Comparison of ENCODE assay signal across 8 mouse cellular contexts in genomic region chr17:47973563-47974472, GRCm38 (mm10). TPM values are rescaled to one million over a fixed set of nuclear protein-coding genes. Genes with fewer than 3 reads are reported as not detected.
A peak's percentile ranks its signal among the peaks of the same experiment; 100 is the strongest.
DNase-seq lines count a peak whose midpoint lies in the region; ATAC-seq and TF ChIP-seq lines count a peak whose summit lies in the region.

No protein-coding gene starts in this region.

- H3K36me3 ChIP-seq in heart, embryonic 15.5 days, result no peaks in the 10 kb centered on the region
- H3K36me3 ChIP-seq in kidney, postnatal 0 days (ENCODE audit: insufficient read depth, low read length), result no peaks in the 10 kb centered on the region
- no peaks in the 10 kb centered on the region for H3K36me3 ChIP-seq in lung, embryonic 14.5 days (ENCODE audit: insufficient read depth)

- H3K4me3 ChIP-seq in embryonic fibroblast, embryonic 13.5 days (ENCODE audit: insufficient read depth, low read length), result 0 out of 2 replicates have a peak overlapping the region, but pooled peaks have one; percentile 1
- H3K4me3 ChIP-seq in heart, embryonic 15.5 days, result peak overlapping the region; percentile 53
- peak overlapping the region; percentile 23 for H3K4me3 ChIP-seq in kidney, postnatal 0 days (replicated peaks; ENCODE audit: low read depth, low read length)
- peak overlapping the region; percentile 31 for H3K4me3 ChIP-seq in lung, embryonic 14.5 days (ENCODE audit: low read depth, low read length)

- no peaks in the 10 kb centered on the region for H3K27me3 ChIP-seq in heart, embryonic 15.5 days
- no peaks in the 10 kb centered on the region for H3K27me3 ChIP-seq in kidney, postnatal 0 days (ENCODE audit: insufficient read depth, low read length)
- H3K27me3 ChIP-seq in lung, embryonic 14.5 days (ENCODE audit: insufficient read depth, low read length), result no peaks in the 10 kb centered on the region

- TF ChIP-seq CTCF in embryonic fibroblast, embryonic 13.5 days (IDR thresholded peaks at IDR 0.05; ENCODE audit: borderline replicate concordance, insufficient read depth, low read length), result no peak
- no peak for TF ChIP-seq CTCF in kidney, postnatal 0 days (IDR thresholded peaks at IDR 0.05; ENCODE audit: low read depth)
- TF ChIP-seq CTCF in lung, embryonic 14.5 days (IDR thresholded peaks at IDR 0.05; ENCODE audit: low read depth), result no peak

- H3K9ac ChIP-seq in heart, embryonic 15.5 days, result peak overlapping the region; percentile 53
- H3K9ac ChIP-seq in kidney, postnatal 0 days (ENCODE audit: low read depth, low read length), result peak overlapping the region; percentile 40
- H3K9ac ChIP-seq in lung, embryonic 14.5 days, result peak overlapping the region; percentile 48

- 2% methylated on average over 61 of the region's 61 CpGs for WGBS in heart, embryonic 15.5 days
- WGBS in kidney, postnatal 0 days, result 5% methylated on average over 61 of the region's 61 CpGs
- 1% methylated on average over 61 of the region's 61 CpGs for WGBS in lung, embryonic 14.5 days

- no peak for TF ChIP-seq POLR2A in embryonic fibroblast, embryonic 13.5 days (IDR thresholded peaks at IDR 0.05; ENCODE audit: low read depth, low read length)

- peak; percentile 61 for ATAC-seq in heart, embryonic 15.5 days (replicated peaks; ENCODE audit: insufficient number of reproducible peaks, insufficient read depth, low FRiP score, low read depth)
- peak; percentile 42; the same call in 1 of the 2 replicates for ATAC-seq in kidney, postnatal 0 days (replicated peaks; ENCODE audit: low FRiP score, low read depth)
- ATAC-seq in lung, embryonic 14.5 days (ENCODE audit: insufficient read depth), result peak; percentile 80

- H3K27ac ChIP-seq in embryonic fibroblast, embryonic 13.5 days (ENCODE audit: insufficient read depth, low read length), result peak overlapping the region; percentile 66
- H3K27ac ChIP-seq in heart, embryonic 15.5 days, result peak overlapping the region; percentile 87
- peak overlapping the region; percentile 73 for H3K27ac ChIP-seq in kidney, postnatal 0 days
- peak overlapping the region; percentile 94 for H3K27ac ChIP-seq in lung, embryonic 14.5 days (ENCODE audit: low read depth)

- peak overlapping the region; percentile 89 for H3K4me2 ChIP-seq in heart, embryonic 15.5 days
- H3K4me2 ChIP-seq in kidney, postnatal 0 days (ENCODE audit: low read length), result peak overlapping the region; percentile 77
- peak overlapping the region; percentile 69 for H3K4me2 ChIP-seq in lung, embryonic 14.5 days

- H3K9me3 ChIP-seq in heart, embryonic 15.5 days (replicated peaks), result no peaks in the 10 kb centered on the region
- H3K9me3 ChIP-seq in kidney, postnatal 0 days (replicated peaks; ENCODE audit: low read length), result no peaks in the 10 kb centered on the region
- no peaks in the 10 kb centered on the region for H3K9me3 ChIP-seq in lung, embryonic 14.5 days (ENCODE audit: low read depth, low read length)

- peak; percentile 12 for DNase-seq in thymus, postnatal 0 days (ENCODE audit: low spot score)
- DNase-seq in thymus, postnatal 14 days, result no peak
- DNase-seq in kidney, postnatal 0 days (ENCODE audit: low spot score), result peak; percentile 86
- peak; percentile 97 for DNase-seq in lung, embryonic 14.5 days
- DNase-seq in ovary, postnatal 10 days (ENCODE audit: low spot score), result peak; percentile 56
- DNase-seq in frontal cortex, postnatal 14 days (ENCODE audit: low spot score in 2 of 2), result no peak

- peaks cover 14% of the 10 kb centered on the region for H3K4me1 ChIP-seq in embryonic fibroblast, embryonic 13.5 days (ENCODE audit: control insufficient read depth, insufficient read depth, low read length)
- peaks cover 46% of the 10 kb centered on the region for H3K4me1 ChIP-seq in heart, embryonic 15.5 days (replicated peaks)
- H3K4me1 ChIP-seq in kidney, postnatal 0 days (replicated peaks; ENCODE audit: insufficient read depth, low read length), result peaks cover 25% of the 10 kb centered on the region
- H3K4me1 ChIP-seq in lung, embryonic 14.5 days (ENCODE audit: insufficient read depth), result peaks cover 39% of the 10 kb centered on the region

RNA-seq across cellular contexts. Expression of gene Foxp4, which starts 49.4 kb away (rescaled TPM):
- 18.0 TPM in 2 replicates for polyA plus RNA-seq in thymus, postnatal 0 days (2015; fragmentation: Nextera tagmentation; extraction: Ambion mirVana)
- polyA plus RNA-seq in embryonic fibroblast, embryonic 13.5 days (2011; ENCODE audit: insufficient read length, low read depth, missing spikeins), result 27.2 and 29.5 TPM in 2 replicates
- 6.4 and 11.1 TPM in 2 replicates for polyA plus RNA-seq in heart, embryonic 15.5 days (2015; fragmentation: Nextera tagmentation; extraction: Ambion mirVana)
- 7.7 and 9.5 TPM in 2 replicates for polyA plus RNA-seq in kidney, postnatal 0 days (2015; fragmentation: Nextera tagmentation; extraction: Ambion mirVana)
- 37.2 and 42.2 TPM in 2 replicates for polyA plus RNA-seq in lung, embryonic 14.5 days (2014; fragmentation: Nextera tagmentation; extraction: Ambion mirVana)

Comparison
In these comparisons a context has a peak if more than half of its experiments do, and no peak if none do; other contexts are left out.
1. DNase-seq: peak in thymus, postnatal 0 days (single experiment), kidney, postnatal 0 days (single experiment), lung, embryonic 14.5 days (single experiment) and ovary, postnatal 10 days (single experiment); none in thymus, postnatal 14 days (single experiment) and frontal cortex, postnatal 14 days (0 of 2).
2. H3K4me3 ChIP-seq: peak in every context shown above with its lines; median percentile 53 in heart, embryonic 15.5 days; 31 in lung, embryonic 14.5 days; 23 in kidney, postnatal 0 days; 1 in embryonic fibroblast, embryonic 13.5 days.
3. Peak in every context shown above with its lines, with median percentiles within 50 percentile points of each other: H3K27ac ChIP-seq, ATAC-seq, H3K4me2 ChIP-seq and H3K9ac ChIP-seq.